Mouse (Mus musculus) kidney, postnatal 36 days (tissue): ENCODE results near the gene Hdhd5.
A peak's percentile ranks its signal among the peaks of the same experiment; 100 is the strongest.

Experiments
- DNase-seq, 2 experiments: peaks; one replicate each; pipeline ENCODE4 v3.0.0; 2021 to 2022; ENCODE audit warnings: mixed read lengths in 2 of 2

Gene Hdhd5

GRCm38 (mm10) chr6:120529123-120529522 lies 2.0 kb downstream of the Hdhd5 start:
- DNase-seq, result no peak

DNA sequence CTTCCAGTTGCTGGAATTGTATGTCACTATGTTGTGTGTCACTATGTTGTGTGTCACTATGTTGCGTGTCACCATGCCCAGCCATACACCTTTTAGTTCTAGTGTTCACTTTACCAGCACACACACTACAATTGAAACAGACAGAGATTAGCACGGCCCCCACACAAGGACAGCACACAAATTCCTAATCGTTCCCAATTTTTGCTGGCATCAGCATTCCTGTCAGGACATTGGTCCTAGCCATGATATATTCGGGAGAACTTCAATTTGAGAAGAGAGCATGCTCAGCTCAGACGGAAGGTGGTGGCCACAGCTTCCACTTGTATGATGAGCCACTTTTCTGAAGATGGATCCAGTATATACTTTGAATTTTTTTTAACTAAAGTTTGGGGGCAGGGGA lies 6.3 kb downstream of the Hdhd5 start:
- DNase-seq, result no peak

DNA sequence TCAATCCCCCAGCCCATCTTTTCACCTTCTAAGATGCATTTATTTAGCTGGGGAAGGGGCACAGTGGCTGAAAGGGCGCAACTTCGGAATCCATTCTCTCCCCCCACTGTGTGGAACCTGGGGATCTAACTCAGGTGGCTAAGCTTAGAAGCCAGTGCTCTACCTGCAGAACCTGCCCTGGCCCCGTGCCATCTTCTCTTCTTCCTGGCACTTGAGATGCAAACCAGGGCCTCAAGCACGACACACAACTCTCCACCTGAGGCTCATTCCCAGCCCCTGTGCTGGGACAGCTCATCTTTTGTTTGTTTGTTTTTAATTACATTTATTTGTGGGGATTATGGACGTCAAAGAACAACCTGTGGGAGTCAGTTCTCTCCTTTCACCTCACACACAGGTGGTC lies 11.5 kb downstream of the Hdhd5 start:
- peak in 1 of 2 experiments; percentile 13 for DNase-seq

GRCm38 (mm10) chr6:120517311-120517710 lies 13.8 kb downstream of the Hdhd5 start:
- no peak for DNase-seq

GRCm38 (mm10) chr6:120516879-120517278 lies 14.2 kb downstream of the Hdhd5 start:
- DNase-seq, result no peak

- DNase-seq, result no peak
These were observed 14.7 kb downstream of the Hdhd5 start for GRCm38 (mm10) chr6:120516422-120516821.

- no peak for DNase-seq
These were observed 19.9 kb downstream of the Hdhd5 start for GRCm38 (mm10) chr6:120511212-120511611.

GRCm38 (mm10) chr6:120510425-120510824 lies 20.7 kb downstream of the Hdhd5 start:
- DNase-seq, result no peak

GRCm38 (mm10) chr6:120509975-120510374 lies 21.1 kb downstream of the Hdhd5 start:
- no peak for DNase-seq

- no peak for DNase-seq
These were observed 22.5 kb downstream of the Hdhd5 start for GRCm38 (mm10) chr6:120508645-120509044.

- peak; percentile 33 to 53 for DNase-seq
These were observed 25.6 kb downstream of the Hdhd5 start for GRCm38 (mm10) chr6:120505531-120505930.

- no peak for DNase-seq
These were observed 27.1 kb downstream of the Hdhd5 start for GRCm38 (mm10) chr6:120504051-120504450.

- DNase-seq, result peak in 1 of 2 experiments; percentile 21
These were observed 34.6 kb downstream of the Hdhd5 start for GRCm38 (mm10) chr6:120496544-120496943.

- DNase-seq, result peak in 1 of 2 experiments; percentile 59
These were observed 37.5 kb downstream of the Hdhd5 start, which contains the start of gene Tmem121b for GRCm38 (mm10) chr6:120493374-120494181. TSS of gene Tmem121b (minus strand) at chr6:120493807.

GRCm38 (mm10) chr6:120492499-120493373 lies 38.4 kb downstream of the Hdhd5 start:
- DNase-seq, result peak in 1 of 2 experiments; percentile 58

- DNase-seq, result no peak
These were observed 39.1 kb downstream of the Hdhd5 start for GRCm38 (mm10) chr6:120491862-120492498.

DNA sequence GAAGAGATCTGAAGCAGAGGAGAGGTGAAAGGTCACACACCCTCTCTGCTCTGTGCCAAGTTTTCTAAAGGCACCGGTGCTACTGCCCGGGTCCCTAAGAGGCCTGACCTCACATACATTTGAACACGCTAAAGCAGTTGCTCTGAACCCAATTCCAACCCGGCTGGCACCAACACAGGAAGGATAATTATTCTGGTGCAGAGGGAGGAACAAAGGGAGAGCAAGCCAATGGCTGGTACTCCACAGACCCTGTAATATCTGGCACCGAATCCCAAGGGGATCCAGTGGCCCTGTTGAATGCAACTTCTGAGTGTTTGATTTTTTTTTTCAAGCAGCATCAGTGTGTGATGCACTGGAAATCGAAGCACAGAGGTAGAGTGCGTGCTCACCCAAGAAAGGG lies 40.1 kb downstream of the Hdhd5 start:
- no peak for DNase-seq

- DNase-seq, result no peak
These were observed 41.7 kb downstream of the Hdhd5 start for GRCm38 (mm10) chr6:120489461-120489860.

GRCm38 (mm10) chr6:120488647-120489046 lies 42.5 kb downstream of the Hdhd5 start:
- DNase-seq, result no peak

GRCm38 (mm10) chr6:120486051-120486510 lies 45.0 kb downstream of the Hdhd5 start:
- DNase-seq, result no peak

GRCm38 (mm10) chr6:120485038-120485437 lies 46.1 kb downstream of the Hdhd5 start:
- no peak for DNase-seq

- peak; percentile 57 to 80 for DNase-seq
These were observed 47.9 kb downstream of the Hdhd5 start for GRCm38 (mm10) chr6:120483211-120483626.

GRCm38 (mm10) chr6:120482756-120483155 lies 48.4 kb downstream of the Hdhd5 start:
- no peak for DNase-seq
